Mouse (Mus musculus) forebrain, embryonic 14.5 days (tissue): ENCODE results near the gene Cux1. TPM values are rescaled to one million over a fixed set of nuclear protein-coding genes. Genes with fewer than 3 reads are reported as not detected.

Experiments used
- ATAC-seq: fragments of 200-750 bp; cut with Nextera tagmentation; 2 replicates; pipeline ENCODE4 v1.8.0; 2017; ENCODE audit warnings: mild to moderate bottlenecking, moderate library complexity
- DNase-seq: peaks from one replicate; pipeline ENCODE4 v3.0.0-alpha.2; 2015; ENCODE audit warnings: low spot score
- H3K27ac ChIP-seq: fragments of 300-500 bp; sonication (generic); 2 replicates; pipeline ENCODE4 v1.5.1; 2014; ENCODE audit warnings: low read depth, mild to moderate bottlenecking, control low read depth, low read length, moderate library complexity
- H3K27me3 ChIP-seq: fragments of 300-500 bp; sonication (generic); replicated peaks from 2 replicates; pipeline ENCODE4 v1.6.1; 2014; ENCODE audit warnings: low read length, control low read depth, mixed read lengths; ENCODE audit not compliant: control insufficient read depth, insufficient read depth
- H3K36me3 ChIP-seq: fragments of 300-500 bp; sonication (generic); 2 replicates; pipeline ENCODE4 v1.6.1; 2014; ENCODE audit warnings: low read length, control low read depth; ENCODE audit not compliant: control insufficient read depth, insufficient read depth
- H3K4me1 ChIP-seq: fragments of 300-500 bp; sonication (generic); 2 replicates; pipeline ENCODE4 v1.6.1; 2014; ENCODE audit warnings: antibody characterized with exemption, low read length, control low read depth; ENCODE audit not compliant: control insufficient read depth, insufficient read depth
- H3K4me2 ChIP-seq: fragments of 300-500 bp; sonication (generic); 2 replicates; pipeline ENCODE4 v1.6.1; 2014; ENCODE audit warnings: mild to moderate bottlenecking, control low read depth, low read length
- H3K4me3 ChIP-seq: fragments of 300-500 bp; sonication (generic); 2 replicates; pipeline ENCODE4 v1.5.1; 2014; ENCODE audit warnings: low read depth, low read length, control low read depth
- H3K9ac ChIP-seq: fragments of 300-500 bp; sonication (generic); 2 replicates; pipeline ENCODE4 v1.6.1; 2014; ENCODE audit warnings: mild to moderate bottlenecking, low read length, control low read depth, moderate library complexity
- H3K9me3 ChIP-seq: fragments of 300-500 bp; sonication (generic); replicated peaks from 2 replicates; pipeline ENCODE4 v1.6.1; 2016; ENCODE audit warnings: low read length, control low read depth, mixed read lengths; ENCODE audit not compliant: control insufficient read depth
- WGBS: fragments of 180-500 bp; shearing (Covaris S2); extraction: QIAGEN DNeasy Blood & Tissue Kit; methylation state at CpG from one replicate; pipeline ENCODE4 v1.1.7; 2014; 5-methylcytosine and 5-hydroxymethylcytosine counted together
- polyA plus RNA-seq: library from polyadenylated mRNA; unstranded; fragments of >200 nt; fragmentation: Nextera tagmentation; extraction: Ambion mirVana; gene quantifications from 2 replicates; pipeline ENCODE4 v1.2.1, GENCODE M21; 2014

Cux1 gene
- polyA plus RNA-seq, 1 experiment from 2014 or later: 89.6 TPM

GRCm38 (mm10) chr5:136458102-136458863 is 109.0 kb downstream of the Cux1 start:
- Histone ChIP-seq H3K9ac (no peak overlapping the region), H3K27ac (no peak overlapping the region), H3K36me3 (no peaks in the 10 kb centered on the region), H3K4me3 (no peak overlapping the region), H3K4me2 (no peak overlapping the region), H3K4me1 (peaks cover 4% of the 10 kb centered on the region; the same call in 1 of the 2 replicates), H3K27me3 (no peaks in the 10 kb centered on the region), H3K9me3 (no peaks in the 10 kb centered on the region)
- WGBS: 88% methylated on average over 7 of the region's 7 CpGs
- no peak for ATAC-seq
- no peak for DNase-seq

GRCm38 (mm10) chr5:136456395-136456794 is 110.9 kb downstream of the Cux1 start:
- no peaks in the 10 kb centered on the region for H3K27me3 ChIP-seq
- H3K27ac ChIP-seq: no peak overlapping the region
- DNase-seq: no peak
- 89% methylated on average over 4 of the region's 4 CpGs for WGBS
- H3K9ac ChIP-seq: no peak overlapping the region
- H3K9me3 ChIP-seq: no peaks in the 10 kb centered on the region
- no peaks in the 10 kb centered on the region for H3K4me1 ChIP-seq
- H3K4me2 ChIP-seq: no peak overlapping the region
- ATAC-seq: no peak
- no peaks in the 10 kb centered on the region for H3K36me3 ChIP-seq
- H3K4me3 ChIP-seq: no peak overlapping the region

GRCm38 (mm10) chr5:136452681-136453080 is 114.6 kb downstream of the Cux1 start:
- Histone ChIP-seq H3K4me1 (no peaks in the 10 kb centered on the region), H3K9ac (no peak overlapping the region), H3K36me3 (no peaks in the 10 kb centered on the region), H3K4me3 (no peak overlapping the region), H3K27me3 (no peaks in the 10 kb centered on the region), H3K9me3 (no peaks in the 10 kb centered on the region), H3K4me2 (no peak overlapping the region), H3K27ac (no peak overlapping the region)
- ATAC-seq: no peak
- 97% methylated on average over 3 of the region's 3 CpGs for WGBS
- DNase-seq: no peak

GRCm38 (mm10) chr5:136449801-136450200 is 117.5 kb downstream of the Cux1 start:
- Histone ChIP-seq H3K27ac (no peak overlapping the region), H3K9me3 (no peaks in the 10 kb centered on the region), H3K4me1 (no peaks in the 10 kb centered on the region), H3K9ac (no peak overlapping the region), H3K4me3 (no peak overlapping the region), H3K36me3 (no peaks in the 10 kb centered on the region), H3K4me2 (no peak overlapping the region), H3K27me3 (no peaks in the 10 kb centered on the region)
- DNase-seq (no peak), ATAC-seq (no peak)

- Histone ChIP-seq H3K27me3 (no peaks in the 10 kb centered on the region), H3K27ac (no peak overlapping the region), H3K9me3 (no peaks in the 10 kb centered on the region), H3K36me3 (no peaks in the 10 kb centered on the region), H3K4me1 (peaks cover 13% of the 10 kb centered on the region), H3K4me3 (no peak overlapping the region), H3K9ac (no peak overlapping the region), H3K4me2 (no peak overlapping the region)
- no peak for ATAC-seq
- DNase-seq: no peak
- 71% methylated on average over 5 of the region's 5 CpGs for WGBS
Measured at GRCm38 (mm10) chr5:136445967-136446366, 121.3 kb downstream of the Cux1 start.

- H3K9ac ChIP-seq: no peak overlapping the region
- WGBS: 44% methylated on average over 11 of the region's 11 CpGs
- H3K36me3 ChIP-seq: no peaks in the 10 kb centered on the region
- H3K27ac ChIP-seq: peak overlapping the region; percentile 66; the same call in 1 of the 2 replicates
- H3K4me2 ChIP-seq: no peak overlapping the region
- H3K27me3 ChIP-seq: no peaks in the 10 kb centered on the region
- DNase-seq (peak; percentile 86), ATAC-seq (peak; percentile 92)
- H3K9me3 ChIP-seq: no peaks in the 10 kb centered on the region
- no peak overlapping the region for H3K4me3 ChIP-seq
- H3K4me1 ChIP-seq: peaks cover 13% of the 10 kb centered on the region
Measured at GRCm38 (mm10) chr5:136442238-136443187, 124.8 kb downstream of the Cux1 start.

- Histone ChIP-seq H3K4me2 (no peak overlapping the region), H3K27ac (no peak overlapping the region), H3K9ac (no peak overlapping the region), H3K4me1 (peaks cover 9% of the 10 kb centered on the region; the same call in 1 of the 2 replicates), H3K36me3 (no peaks in the 10 kb centered on the region), H3K9me3 (no peaks in the 10 kb centered on the region), H3K27me3 (no peaks in the 10 kb centered on the region), H3K4me3 (no peak overlapping the region)
- no peak for DNase-seq
- ATAC-seq: no peak
- 77% methylated on average over 4 of the region's 4 CpGs for WGBS
Measured at GRCm38 (mm10) chr5:136429647-136430046, 137.6 kb downstream of the Cux1 start.

GRCm38 (mm10) chr5:136428498-136429060 is 138.7 kb downstream of the Cux1 start:
- no peak overlapping the region for H3K9ac ChIP-seq
- no peak for DNase-seq
- no peak for ATAC-seq

More at GRCm38 (mm10) chr5:136428498-136429060, 138.7 kb downstream of the Cux1 start:
- no peak overlapping the region for H3K4me2 ChIP-seq
- H3K36me3 ChIP-seq: no peaks in the 10 kb centered on the region
- H3K4me1 ChIP-seq: peaks cover 9% of the 10 kb centered on the region; the same call in 1 of the 2 replicates
- H3K4me3 ChIP-seq: no peak overlapping the region
- peak overlapping the region; percentile 50; the same call in 1 of the 2 replicates for H3K27ac ChIP-seq
- 83% methylated on average over 6 of the region's 6 CpGs for WGBS
- H3K27me3 ChIP-seq: no peaks in the 10 kb centered on the region
- no peaks in the 10 kb centered on the region for H3K9me3 ChIP-seq
